Mouse (Mus musculus) gastrocnemius, postnatal 36 days (tissue): ENCODE results near the gene U2af1. TPM values are rescaled to one million over a fixed set of nuclear protein-coding genes. Genes with fewer than 3 reads are reported as not detected.
"Not testable (repeated sequence)": the region's sequence is repeated elsewhere in the genome, so short reads cannot be mapped to it uniquely, and the experiment has no call there.

Experiments
- DNase-seq, 2 experiments: peaks; one replicate each; pipeline ENCODE4 v3.0.0; 2022
- intact Hi-C: fragments of 180-260 bp; cut with DNase I; formaldehyde crosslinking; loops from one replicate; pipeline ENCODE4 v1.15.1; 2025
- total RNA-seq, 2 experiments: library from RNA; stranded (reverse); gene quantifications; 2 replicates each; pipeline ENCODE4 v1.2.3; 2021

Gene U2af1
- total RNA-seq, 2 experiments from 2014 or later: 56.8 to 65.7 TPM

DNA sequence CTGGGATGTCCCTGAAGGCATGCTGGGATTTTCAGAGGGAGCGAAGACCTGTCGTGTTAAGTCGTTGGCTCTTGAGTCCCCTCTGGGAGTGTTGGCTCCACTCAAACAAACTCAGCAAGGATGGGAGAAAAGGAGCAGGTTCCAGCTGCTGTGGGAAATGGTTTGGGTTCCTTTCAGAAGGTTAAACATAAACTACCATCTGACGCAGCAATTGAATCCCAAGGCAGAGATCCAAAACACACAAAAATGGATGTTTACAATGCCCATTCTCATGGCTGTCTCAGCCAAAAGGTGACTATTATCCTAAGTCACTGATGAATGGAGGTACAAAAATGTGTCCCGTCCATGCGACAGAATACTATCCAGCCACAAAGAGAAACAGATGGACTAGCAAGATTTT, 25.7 kb downstream of the U2af1 start:
- no peak for DNase-seq
- intact Hi-C loops: no loop called here

DNA sequence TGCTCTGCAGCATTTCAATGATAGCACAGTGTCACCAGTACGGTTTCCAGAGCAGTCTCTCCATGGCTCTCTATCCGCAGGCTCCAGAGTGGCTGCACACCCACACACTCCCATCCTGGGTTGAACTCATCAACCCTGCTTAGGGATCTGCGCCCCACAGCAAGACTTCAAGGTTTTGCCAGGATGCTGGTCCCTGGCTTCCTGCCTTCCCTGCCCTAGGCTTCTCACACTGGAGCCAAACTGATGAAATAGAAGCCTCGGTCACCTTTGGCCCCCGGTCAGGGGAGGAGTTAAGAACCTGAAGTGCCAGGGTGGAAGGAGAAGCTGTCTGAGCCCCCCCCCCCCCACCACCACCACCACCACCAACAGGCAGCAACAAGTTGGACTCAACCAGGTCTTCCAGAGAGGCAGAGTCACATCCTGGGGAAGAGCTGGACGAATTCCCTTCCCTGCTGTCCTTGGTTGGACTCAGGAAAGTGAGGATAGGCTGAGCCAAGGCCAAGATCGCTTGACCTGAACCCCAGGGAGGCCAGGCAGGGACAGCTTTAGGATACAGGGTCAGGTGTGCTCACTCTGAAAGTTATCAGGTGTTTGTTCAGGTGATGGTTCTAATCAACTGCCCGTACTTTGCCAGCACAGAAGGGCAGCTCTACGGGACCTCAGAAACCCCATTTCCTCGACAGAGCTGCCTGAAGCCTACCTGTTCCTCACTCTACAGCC, 27.5 kb downstream of the U2af1 start:
- intact Hi-C loops: no loop called here
- no peak for DNase-seq

- no peak for DNase-seq
- intact Hi-C loops: no loop called here
Observed at GRCm38 (mm10) chr17:31627961-31628360, 30.7 kb downstream of the U2af1 start.

GRCm38 (mm10) chr17:31623101-31623500, 35.6 kb downstream of the U2af1 start:
- intact Hi-C loops: no loop called here
- DNase-seq: no peak

GRCm38 (mm10) chr17:31613086-31613755, 45.5 kb downstream of the U2af1 start:
- intact Hi-C loops: no loop called here
- DNase-seq: no peak

GRCm38 (mm10) chr17:31609895-31610294, 48.8 kb downstream of the U2af1 start:
- no peak for DNase-seq
- intact Hi-C loops: no loop called here

- intact Hi-C loops, DNase-seq: not testable (repeated sequence)
Observed at GRCm38 (mm10) chr17:31609173-31609572, 49.5 kb downstream of the U2af1 start.

GRCm38 (mm10) chr17:31607256-31607951, 51.3 kb downstream of the U2af1 start:
- no peak for DNase-seq
- intact Hi-C loops: no loop called here

DNA sequence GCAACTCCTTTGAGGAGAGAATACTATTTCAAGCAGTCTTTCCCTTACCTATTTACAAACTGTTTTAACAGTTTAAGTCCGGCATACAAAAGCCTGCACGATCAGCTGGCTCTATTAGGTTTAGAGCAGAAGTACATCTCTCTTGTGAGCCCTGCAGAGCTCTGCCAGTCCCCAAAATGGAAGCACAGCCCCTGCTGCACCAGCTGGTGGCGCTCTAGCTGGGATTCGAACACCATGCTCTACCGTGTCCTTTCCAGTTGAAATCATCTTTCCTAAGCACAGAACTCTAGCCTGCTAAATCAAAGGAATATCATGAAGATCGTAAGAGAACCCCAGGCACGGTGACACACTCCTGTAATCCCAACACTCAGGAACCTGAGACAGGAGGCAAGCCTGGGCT, 52.3 kb downstream of the U2af1 start:
- DNase-seq: no peak
- intact Hi-C loops: no loop called here

DNA sequence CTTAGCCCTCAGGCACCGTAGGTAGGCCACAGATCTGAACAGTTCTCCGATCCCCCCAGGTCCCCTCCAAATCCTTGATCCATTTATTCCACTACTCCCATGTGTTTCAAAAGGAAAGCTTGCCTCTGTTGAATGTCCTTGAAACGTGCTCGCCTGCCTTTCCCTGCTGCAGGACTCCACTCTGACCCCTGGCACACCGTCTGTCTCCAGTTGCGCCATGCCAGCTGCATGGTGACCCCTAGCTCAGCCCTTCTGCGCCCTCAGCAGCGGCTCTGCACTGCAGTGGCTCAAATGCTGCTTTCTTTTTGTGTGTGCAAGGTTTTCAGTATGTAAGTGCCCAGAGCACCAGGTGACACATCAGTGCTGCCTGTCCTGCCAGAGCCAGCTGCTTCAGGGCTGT, 60.1 kb downstream of the U2af1 start:
- intact Hi-C loops: no loop called here
- DNase-seq: no peak

DNA sequence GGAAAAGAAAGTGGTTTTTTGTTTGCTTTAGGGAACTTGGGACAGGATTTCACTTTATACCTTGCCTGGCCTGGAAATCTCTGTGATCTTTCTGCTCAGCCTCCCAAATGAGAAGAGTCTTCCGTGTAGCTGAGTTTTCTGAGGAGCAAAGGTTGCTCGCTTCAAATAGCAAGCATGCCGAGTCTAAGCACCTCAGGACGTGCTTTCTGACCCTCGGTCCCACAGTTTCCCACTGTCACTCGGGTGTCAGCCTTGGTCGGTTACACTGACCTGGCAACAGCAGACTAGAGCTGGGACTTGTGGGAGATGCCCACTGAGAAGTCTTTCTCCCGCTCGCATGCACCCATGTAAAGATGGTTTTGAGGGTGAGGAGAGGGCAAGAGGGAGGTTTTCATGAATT, 60.7 kb downstream of the U2af1 start:
- intact Hi-C loops: no loop called here
- DNase-seq: no peak

Other genes with a start within 250 kb of the U2af1 start
- gene Wdr4, start 138.9 kb downstream of the U2af1 start, total RNA-seq: 1 to 10 TPM; 5.0 to 5.3 TPM
- gene Ndufv3, start 138.8 kb downstream of the U2af1 start, total RNA-seq: 100 to 1,000 TPM; 439 to 467 TPM
- gene Pknox1, start 94.2 kb downstream of the U2af1 start, total RNA-seq: 1 to 10 TPM; 6.0 to 7.2 TPM
- gene Cbs, start 21.7 kb downstream of the U2af1 start, total RNA-seq: under 1 TPM; 0.32 to 0.77 TPM
- not detected for gene Cryaa, start 18.9 kb upstream of the U2af1 start, total RNA-seq
- gene Sik1, start 196.9 kb upstream of the U2af1 start, total RNA-seq: 10 to 100 TPM; 17.0 to 27.2 TPM